In the genomic region with DNA sequence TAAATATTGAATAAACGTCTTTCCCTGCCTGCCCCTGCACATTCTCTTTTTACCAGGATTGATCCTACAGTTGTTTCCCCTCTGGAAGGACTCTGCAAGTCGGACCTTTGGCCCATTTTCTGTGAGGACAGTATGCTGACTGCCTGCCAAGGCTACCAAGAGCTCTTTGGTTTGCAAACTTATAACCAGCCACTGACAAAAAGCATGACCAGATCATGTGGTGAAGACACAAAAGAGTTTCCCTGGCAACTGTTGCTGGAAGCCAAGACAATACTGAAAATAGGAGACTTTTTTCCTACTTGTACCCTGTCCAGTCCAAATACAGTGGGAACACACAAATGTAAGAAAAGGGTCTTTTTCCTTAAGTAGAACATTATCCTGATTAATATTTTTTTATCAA, we compare ENCODE assay signal across 8 mouse cellular contexts.
DNase-seq lines count a peak whose midpoint lies in the region; ATAC-seq and TF ChIP-seq lines count a peak whose summit lies in the region.

No protein-coding gene starts in this region.

- no peak overlapping the region for H3K9ac ChIP-seq in kidney, embryonic 14.5 days (ENCODE audit: low read depth, low read length)
- H3K9ac ChIP-seq in liver, postnatal 0 days (replicated peaks), result no peak overlapping the region

- peak overlapping the region; percentile 5; the same call in 1 of the 2 replicates for H3K27ac ChIP-seq in kidney, embryonic 14.5 days (ENCODE audit: low read depth, low read length)
- peak overlapping the region; percentile 58 for H3K27ac ChIP-seq in liver, postnatal 0 days (ENCODE audit: low read depth)

- no peaks in the 10 kb centered on the region for H3K9me3 ChIP-seq in kidney, embryonic 14.5 days (ENCODE audit: control insufficient read depth, low read length)
- no peaks in the 10 kb centered on the region for H3K9me3 ChIP-seq in liver, postnatal 0 days (ENCODE audit: low read length)

- no peak overlapping the region for H3K4me3 ChIP-seq in kidney, embryonic 14.5 days (ENCODE audit: low read length)
- H3K4me3 ChIP-seq in liver, postnatal 0 days (ENCODE audit: low read depth, low read length), result no peak overlapping the region

- H3K36me3 ChIP-seq in kidney, embryonic 14.5 days (ENCODE audit: control insufficient read depth, insufficient read depth, low read length), result no peaks in the 10 kb centered on the region
- H3K36me3 ChIP-seq in liver, postnatal 0 days (replicated peaks; ENCODE audit: insufficient read depth, low read length), result 0 out of 2 replicates have a peak, but pooled peaks cover 3% of the 10 kb centered on the region

- peak; percentile 12 for DNase-seq in cerebellum, adult 11 months
- peak; percentile 67 for DNase-seq in 3T3-L1 (ENCODE audit: low read depth, low spot score)
- DNase-seq in gastrocnemius, postnatal 14 days, result peak; percentile 33
- DNase-seq in liver, postnatal 0 days, result no peak
- DNase-seq in right cerebral cortex, postnatal 25 days, result peak; percentile 23
- no peak for DNase-seq in natural killer cell, adult 2 months (ENCODE audit: low spot score in 2 of 2)

- TF ChIP-seq EP300 in liver, postnatal 0 days (IDR thresholded peaks at IDR 0.05; ENCODE audit: low read depth), result 0 out of 2 replicates have a peak, but pooled peaks have one; percentile 14

- WGBS in kidney, embryonic 14.5 days, result 71% methylated on average over 2 of the region's 2 CpGs
- WGBS in liver, postnatal 0 days (ENCODE audit: insufficient replicate concordance), result 52% methylated on average over 2 of the region's 2 CpGs

- no peak for ATAC-seq in cerebellum, adult (ENCODE audit: insufficient number of reproducible peaks, low FRiP score, low TSS enrichment)
- ATAC-seq in kidney, embryonic 14.5 days (ENCODE audit: low FRiP score, low TSS enrichment), result no peak
- ATAC-seq in liver, postnatal 0 days, result no peak

- H3K4me2 ChIP-seq in kidney, embryonic 14.5 days (replicated peaks; ENCODE audit: low read depth, low read length), result no peak overlapping the region
- H3K4me2 ChIP-seq in liver, postnatal 0 days (ENCODE audit: low read depth, low read length), result no peak overlapping the region

- intact Hi-C loops in gastrocnemius, postnatal 14 days (cut with DNase I; ENCODE audit: low total_unique reads), result no loop called here

- H3K27me3 ChIP-seq in kidney, embryonic 14.5 days (ENCODE audit: control insufficient read depth, insufficient read depth, low read length), result no peaks in the 10 kb centered on the region
- no peaks in the 10 kb centered on the region for H3K27me3 ChIP-seq in liver, postnatal 0 days (ENCODE audit: insufficient read depth, low read length)

- H3K4me1 ChIP-seq in kidney, embryonic 14.5 days (ENCODE audit: control insufficient read depth, insufficient read depth, low read length), result no peaks in the 10 kb centered on the region
- no peaks in the 10 kb centered on the region; the same call in 1 of the 2 replicates for H3K4me1 ChIP-seq in liver, postnatal 0 days (ENCODE audit: insufficient read depth)

- no peak for TF ChIP-seq CTCF in liver, postnatal 0 days (IDR thresholded peaks at IDR 0.05; ENCODE audit: low read depth)

Comparison
In these comparisons a context has a peak if more than half of its experiments do, and no peak if none do; other contexts are left out.
1. DNase-seq: peak in cerebellum, adult 11 months (single experiment), 3T3-L1 (single experiment), gastrocnemius, postnatal 14 days (single experiment) and right cerebral cortex, postnatal 25 days (single experiment); none in liver, postnatal 0 days (single experiment) and natural killer cell, adult 2 months (0 of 2).